Mouse (Mus musculus): ENCODE measurements around the gene Map3k7.

The Map3k7 gene

GRCm38 (mm10) chr4:32057102-32057501 is 93.2 kb downstream of the Map3k7 start:
- DNase-seq (ENCODE audit: inconsistent ontology term) = no peak

GRCm38 (mm10) chr4:32060686-32061085 is 96.8 kb downstream of the Map3k7 start:
- DNase-seq (ENCODE audit: inconsistent ontology term) = no peak

- peak; percentile 86 for DNase-seq (ENCODE audit: inconsistent ontology term)
These were observed 98.6 kb downstream of the Map3k7 start for GRCm38 (mm10) chr4:32062381-32063059.

- DNase-seq (ENCODE audit: inconsistent ontology term) = no peak
These were observed 99.4 kb downstream of the Map3k7 start for GRCm38 (mm10) chr4:32063291-32063690.
